Mouse (Mus musculus): ENCODE measurements at regions not wholly inside any gene's neighbourhood (a gene's known extent, or its start where the extent isn't known, plus 50 kb on each side); places are given as distances from the start of the nearest gene placed in this dataset.

GRCm38 (mm10) chr10:97383881-97384280, 95.5 kb upstream of the Dcn start:
- TF ChIP-seq CTCF (IDR thresholded peaks at IDR 0.05; ENCODE audit: control insufficient read depth, insufficient read depth, insufficient replicate concordance, low read depth, low read length) (no peak), POLR2A (IDR thresholded peaks at IDR 0.05; ENCODE audit: control insufficient read depth, low read depth, low read length) (no peak)
